Mouse (Mus musculus) small intestine, adult 2 months (tissue): ENCODE results near the gene Eya4. TPM values are rescaled to one million over a fixed set of nuclear protein-coding genes. Genes with fewer than 3 reads are reported as not detected.

Experiments
- H3K27ac ChIP-seq: fragments of 200-500 bp; 2 replicates; pipeline ENCODE4 v1.5.1; 2012; ENCODE audit warnings: low read depth, low read length, control low read depth, inconsistent platforms; ENCODE audit not compliant: insufficient read depth
- H3K27me3 ChIP-seq: fragments of 200-500 bp; 2 replicates; pipeline ENCODE4 v1.6.1; 2012; ENCODE audit warnings: mild to moderate bottlenecking, moderate library complexity, low read length, inconsistent platforms; ENCODE audit not compliant: control insufficient read depth, insufficient read depth
- H3K36me3 ChIP-seq: fragments of 200-500 bp; 2 replicates; pipeline ENCODE4 v1.6.1; 2012; ENCODE audit warnings: mild to moderate bottlenecking, low read length, control low read depth, inconsistent platforms; ENCODE audit not compliant: control insufficient read depth, insufficient read depth
- H3K4me1 ChIP-seq: fragments of 200-500 bp; 2 replicates; pipeline ENCODE4 v1.6.1; 2012; ENCODE audit warnings: low read length, inconsistent platforms, mixed read lengths; ENCODE audit not compliant: control insufficient read depth, insufficient read depth, insufficient read length
- H3K4me3 ChIP-seq: fragments of 200-500 bp; 2 replicates; pipeline ENCODE4 v1.5.1; 2012; ENCODE audit warnings: low read depth, mild to moderate bottlenecking, control low read depth, inconsistent platforms, low read length, moderate library complexity
- CTCF ChIP-seq: fragments of 200-500 bp; IDR thresholded peaks from 2 replicates; pipeline ENCODE4 v1.5.1; 2012; ENCODE audit warnings: low read depth, mild to moderate bottlenecking, control low read depth, inconsistent platforms, low read length, moderate library complexity, mixed read lengths; ENCODE audit not compliant: insufficient replicate concordance, insufficient read length; ENCODE audit errors: extremely low read depth
- POLR2A ChIP-seq: fragments of 200-500 bp; IDR thresholded peaks from 2 replicates; pipeline ENCODE4 v1.6.1; 2012; ENCODE audit warnings: low read depth, mild to moderate bottlenecking, control low read depth, inconsistent platforms, low read length, moderate library complexity
- WGBS: fragments of 180-500 bp; shearing (Covaris S2); methylation state at CpG from one replicate; pipeline ENCODE4 v1.1.7; 2018; 5-methylcytosine and 5-hydroxymethylcytosine counted together
- polyA plus RNA-seq: library from polyadenylated mRNA; depleted of rRNA; stranded (reverse); fragments of >200 nt; gene quantifications from 2 replicates; pipeline ENCODE4 v1.2.3, GENCODE M21; 2012

The Eya4 gene
- polyA plus RNA-seq, 1 experiment: 0.03 TPM

DNA sequence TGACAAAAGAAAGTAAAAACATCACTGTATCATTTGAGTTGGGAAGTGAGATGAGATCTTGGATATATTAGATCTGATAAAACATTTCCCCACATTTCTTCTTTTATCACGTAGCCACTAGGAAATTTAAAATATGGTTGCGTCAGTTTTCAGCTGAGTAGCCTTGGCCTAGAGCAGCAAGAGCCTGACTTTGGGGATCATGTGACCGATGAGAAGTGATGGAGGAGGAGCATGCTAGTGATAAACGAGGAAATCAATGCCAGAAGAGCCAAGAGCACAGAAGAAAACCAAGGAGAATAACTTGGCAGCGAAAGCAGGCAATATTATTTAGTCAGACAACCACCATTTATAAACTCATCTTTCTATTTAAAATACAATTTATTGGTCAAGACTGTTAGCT is 119.7 kb downstream of the Eya4 start:
- TF ChIP-seq CTCF: no peak
- no peak for TF ChIP-seq POLR2A
- Histone ChIP-seq H3K4me3 (no peak overlapping the region), H3K27me3 (no peaks in the 10 kb centered on the region), H3K27ac (no peak overlapping the region), H3K36me3 (no peaks in the 10 kb centered on the region), H3K4me1 (no peaks in the 10 kb centered on the region)
- 69% methylated on average over 5 of the region's 5 CpGs for WGBS

DNA sequence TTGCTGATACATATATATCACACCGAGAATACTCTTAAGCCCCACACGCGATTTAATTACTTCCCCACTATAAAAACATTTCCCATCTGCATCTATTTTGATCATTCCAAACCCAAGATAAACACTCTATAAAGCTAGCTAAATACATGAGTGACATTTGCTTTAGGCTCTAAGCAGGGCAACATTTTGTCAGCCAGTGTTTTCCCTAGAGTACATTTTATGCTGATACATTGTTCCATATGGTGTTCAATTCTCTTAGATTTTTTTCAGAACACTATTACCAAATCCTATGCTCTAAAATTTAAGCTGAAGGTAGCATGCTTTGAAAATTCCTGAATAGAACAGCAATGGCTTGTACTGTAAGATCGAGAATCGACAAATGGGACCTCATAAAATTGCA is 127.2 kb downstream of the Eya4 start:
- H3K4me3 ChIP-seq: no peak overlapping the region
- no peaks in the 10 kb centered on the region for H3K36me3 ChIP-seq
- TF ChIP-seq CTCF (no peak), POLR2A (no peak)
- no peak overlapping the region for H3K27ac ChIP-seq
- no peaks in the 10 kb centered on the region for H3K4me1 ChIP-seq
- 84% methylated on average over 5 of the region's 5 CpGs for WGBS
- H3K27me3 ChIP-seq: no peaks in the 10 kb centered on the region

DNA sequence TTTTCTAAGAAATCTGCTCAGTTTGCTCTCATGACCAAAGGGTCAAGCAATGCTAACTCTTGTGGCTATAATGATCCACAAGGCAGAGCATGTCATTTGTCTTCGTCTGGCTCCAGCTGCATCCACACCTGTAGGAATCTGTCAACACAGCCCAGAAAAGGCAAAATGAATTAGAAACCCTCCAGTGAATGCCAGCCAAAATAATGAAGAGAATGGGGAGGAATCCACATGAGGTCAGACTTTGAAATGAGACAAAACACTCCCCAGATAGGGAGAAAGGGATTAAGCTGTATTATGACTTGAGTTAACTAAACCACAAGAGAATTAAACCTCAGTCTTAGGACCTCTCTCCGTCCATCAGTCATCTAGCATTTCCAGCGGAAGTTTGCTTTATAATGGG is 130.2 kb downstream of the Eya4 start:
- no peak for TF ChIP-seq CTCF
- no peak for TF ChIP-seq POLR2A
- Histone ChIP-seq H3K27me3 (no peaks in the 10 kb centered on the region), H3K4me3 (no peak overlapping the region), H3K27ac (no peak overlapping the region), H3K36me3 (no peaks in the 10 kb centered on the region), H3K4me1 (no peaks in the 10 kb centered on the region)
- WGBS: 75% methylated on average over 3 of the region's 3 CpGs

DNA sequence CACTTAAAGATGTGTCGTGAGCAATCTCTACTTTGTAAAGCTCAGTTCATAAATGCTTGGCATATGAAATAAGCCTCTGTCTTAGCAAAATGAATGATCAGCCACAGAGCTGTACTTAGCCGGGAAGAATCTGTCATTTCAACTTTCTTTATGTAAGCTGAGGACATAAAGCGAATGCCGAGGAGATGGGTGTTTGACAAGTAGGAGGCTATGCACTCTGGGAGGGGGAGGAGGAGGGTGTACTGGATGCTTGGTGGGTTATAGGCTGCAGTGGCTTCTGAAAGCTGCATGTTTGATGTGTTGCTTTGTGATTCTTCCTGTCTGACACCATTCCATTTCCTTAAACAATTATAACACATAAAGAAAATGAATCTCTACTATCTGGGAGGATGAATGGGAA is 133.8 kb downstream of the Eya4 start:
- H3K27ac ChIP-seq: no peak overlapping the region
- no peaks in the 10 kb centered on the region for H3K27me3 ChIP-seq
- H3K4me1 ChIP-seq: no peaks in the 10 kb centered on the region
- WGBS: 72% methylated on average over 4 of the region's 4 CpGs
- H3K4me3 ChIP-seq: no peak overlapping the region
- TF ChIP-seq POLR2A: no peak
- no peak for TF ChIP-seq CTCF
- no peaks in the 10 kb centered on the region for H3K36me3 ChIP-seq

DNA sequence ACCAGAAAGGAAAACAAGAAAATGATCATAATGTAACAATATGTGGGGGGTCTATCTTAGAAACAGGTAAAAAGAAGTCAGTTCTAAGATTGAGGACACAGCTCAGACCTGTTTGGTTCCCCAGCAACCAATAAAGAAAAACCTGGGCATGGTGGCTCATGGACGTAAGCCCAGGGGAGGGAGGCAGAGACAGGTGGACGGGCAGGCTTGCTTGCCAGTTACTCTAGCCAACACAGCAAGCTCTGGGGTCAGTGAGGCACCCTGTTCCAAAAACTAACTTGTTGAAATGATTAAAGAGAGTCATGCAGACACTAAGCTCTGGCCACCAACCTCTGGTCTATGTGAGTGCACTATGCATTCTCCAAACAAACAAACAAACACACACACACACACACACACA is 139.2 kb downstream of the Eya4 start:
- H3K4me1 ChIP-seq: no peaks in the 10 kb centered on the region
- TF ChIP-seq POLR2A (no peak), CTCF (no peak)
- WGBS: 78% methylated on average over 2 of the region's 2 CpGs
- no peak overlapping the region for H3K4me3 ChIP-seq
- H3K27me3 ChIP-seq: no peaks in the 10 kb centered on the region
- no peaks in the 10 kb centered on the region for H3K36me3 ChIP-seq
- no peak overlapping the region for H3K27ac ChIP-seq

DNA sequence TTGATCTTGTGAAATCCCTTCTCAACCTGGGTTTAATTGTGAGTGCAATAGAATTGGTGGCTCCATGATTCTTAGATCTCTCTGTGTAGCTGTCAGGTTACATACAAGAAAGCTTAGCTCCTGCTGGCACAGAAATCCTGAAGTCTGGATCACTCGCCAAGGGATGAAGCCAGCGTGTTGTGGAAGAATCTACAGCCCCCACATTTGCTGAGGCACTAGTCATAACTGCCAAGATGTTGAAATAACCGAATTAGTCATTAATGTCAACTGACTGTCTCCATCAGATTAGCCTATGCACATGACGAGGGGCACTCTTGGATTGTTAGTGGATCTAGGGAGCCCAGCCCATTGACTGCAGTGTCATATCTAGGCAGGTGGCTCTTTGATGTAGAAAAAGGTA is 146.7 kb downstream of the Eya4 start:
- no peak overlapping the region for H3K27ac ChIP-seq
- H3K27me3 ChIP-seq: no peaks in the 10 kb centered on the region
- H3K4me1 ChIP-seq: no peaks in the 10 kb centered on the region
- TF ChIP-seq CTCF (no peak), POLR2A (no peak)
- WGBS: 54% methylated on average over 4 of the region's 4 CpGs
- H3K4me3 ChIP-seq: no peak overlapping the region
- H3K36me3 ChIP-seq: no peaks in the 10 kb centered on the region

DNA sequence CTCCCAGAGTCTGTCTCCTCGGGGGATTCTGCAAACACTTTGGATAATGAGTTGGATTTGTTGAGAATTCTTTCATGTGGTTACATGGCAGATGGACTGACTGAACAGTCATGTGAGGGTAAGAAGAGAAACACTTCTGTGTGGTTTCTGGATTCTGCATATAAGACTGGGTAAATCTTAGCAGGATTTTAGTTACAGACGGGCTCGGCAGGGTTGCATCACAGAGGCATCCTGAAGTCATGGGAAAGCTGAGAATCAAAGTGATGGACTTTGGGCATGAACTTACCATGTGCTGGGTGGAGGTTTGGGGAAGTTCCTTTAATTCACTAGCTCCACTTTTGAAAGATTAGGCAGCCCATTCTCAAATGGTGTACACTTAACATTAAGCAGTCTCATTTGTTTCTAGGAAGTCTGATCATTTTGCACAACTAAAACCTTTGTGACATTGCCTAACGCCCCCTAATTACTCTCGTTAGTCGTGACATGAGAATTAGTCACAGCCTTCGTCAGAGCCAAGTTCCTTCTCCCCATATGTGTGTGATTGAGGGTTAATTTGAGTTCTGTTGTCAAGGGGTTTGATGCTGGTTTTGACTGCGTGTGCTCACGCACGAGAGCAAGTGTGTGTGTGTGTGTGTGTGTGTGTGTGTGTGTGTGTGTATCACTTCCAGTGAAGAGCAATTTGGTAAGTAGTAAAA is 147.3 kb downstream of the Eya4 start:
- Histone ChIP-seq H3K4me1 (no peaks in the 10 kb centered on the region), H3K27ac (no peak overlapping the region), H3K4me3 (no peak overlapping the region), H3K36me3 (no peaks in the 10 kb centered on the region), H3K27me3 (no peaks in the 10 kb centered on the region)
- no peak for TF ChIP-seq POLR2A
- WGBS: 75% methylated on average over 10 of the region's 10 CpGs

DNA sequence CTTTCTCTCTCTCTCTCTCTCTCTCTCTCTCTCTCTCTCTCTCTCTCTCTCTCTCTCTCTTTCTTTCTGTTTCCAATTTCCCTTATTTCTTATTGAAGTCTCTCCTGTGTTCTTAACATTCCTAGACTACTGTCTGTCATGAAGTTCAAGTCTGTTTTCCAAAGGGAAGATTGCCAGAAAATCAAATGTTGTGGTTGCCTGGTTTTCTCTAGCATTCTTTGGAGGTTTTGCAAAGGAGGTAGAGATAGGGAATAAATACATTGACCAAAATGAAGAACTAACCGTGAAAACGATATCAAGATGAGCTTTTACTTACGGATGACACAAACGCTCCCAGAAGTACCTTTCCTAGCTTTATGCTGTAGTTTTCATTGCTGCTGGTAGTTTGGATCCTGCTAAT is 148.0 kb downstream of the Eya4 start:
- no peak for TF ChIP-seq CTCF
- no peak for TF ChIP-seq POLR2A
- Histone ChIP-seq H3K36me3 (no peaks in the 10 kb centered on the region), H3K4me1 (no peaks in the 10 kb centered on the region), H3K4me3 (no peak overlapping the region), H3K27me3 (no peaks in the 10 kb centered on the region), H3K27ac (no peak overlapping the region)
- WGBS: 92% methylated on average over 4 of the region's 4 CpGs
